Mouse (Mus musculus) hindbrain, embryonic 13.5 days (tissue): ENCODE data around the gene Nacad. TPM values are rescaled to one million over a fixed set of nuclear protein-coding genes. Genes with fewer than 3 reads are reported as not detected.

ENCODE experiments used
- polyA plus RNA-seq: library from polyadenylated mRNA; unstranded; fragments of >200 nt; fragmentation: Nextera tagmentation; extraction: Ambion mirVana; gene quantifications from 2 replicates; pipeline ENCODE4 v1.2.1, GENCODE M21; 2015

The Nacad gene
- polyA plus RNA-seq, 1 experiment from 2014 or later, result 90.0 TPM

Other genes with a start within 250 kb of the Nacad start
- 29.2 and 31.9 TPM in 2 replicates for gene Zmiz2, start 217.0 kb downstream of the Nacad start, polyA plus RNA-seq
- gene Ppia, start 190.6 kb downstream of the Nacad start, polyA plus RNA-seq, result 3,979 and 4,017 TPM in 2 replicates
- 381 and 387 TPM in 2 replicates for gene H2afv, start 161.6 kb downstream of the Nacad start, polyA plus RNA-seq
- 12.6 and 13.0 TPM in 2 replicates for gene Purb, start 130.1 kb downstream of the Nacad start, polyA plus RNA-seq
- gene Myo1g, start 85.1 kb downstream of the Nacad start, polyA plus RNA-seq, result 0.42 and 0.48 TPM in 2 replicates
- 94.1 and 99.0 TPM in 2 replicates for gene Ccm2, start 59.2 kb downstream of the Nacad start, polyA plus RNA-seq
- 29.2 and 34.0 TPM in 2 replicates for gene Tbrg4, start 20.0 kb upstream of the Nacad start, polyA plus RNA-seq
- not detected in 2 replicates for gene Wap, start 32.6 kb upstream of the Nacad start, polyA plus RNA-seq
- 22.1 and 24.6 TPM in 2 replicates for gene Ramp3, start 52.5 kb upstream of the Nacad start, polyA plus RNA-seq
- not detected in 2 replicates for gene Gm11983, start 231.6 kb upstream of the Nacad start, polyA plus RNA-seq